Mouse (Mus musculus): Measurements from ENCODE around the gene Lipc. TPM values are rescaled to one million over a fixed set of nuclear protein-coding genes. Genes with fewer than 3 reads are reported as not detected.

Lipc gene
- total RNA-seq (2023) = 1 to 10 TPM in 1 of 2 experiments, under 1 TPM in 1; 0.63 to 3.1 TPM

DNA sequence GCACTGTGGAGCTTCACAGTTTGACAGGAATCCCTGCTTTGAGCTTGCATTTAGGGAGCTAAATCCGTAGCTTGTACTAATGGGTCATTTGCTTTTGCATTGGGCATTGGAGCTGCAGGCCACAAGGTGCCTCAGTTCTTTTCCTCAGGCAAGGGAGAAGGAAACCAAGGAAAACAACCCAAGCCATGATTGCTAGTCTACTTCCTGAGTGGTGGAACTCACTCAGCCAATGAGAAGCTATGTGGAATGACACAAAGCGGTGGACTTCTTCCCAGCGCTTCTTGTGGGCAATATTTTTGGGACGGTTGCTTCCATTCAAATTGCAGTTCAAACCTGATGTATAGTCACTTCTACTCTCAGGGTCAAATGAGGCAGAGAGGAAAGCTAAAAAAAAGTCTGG lies at the start of gene Lipc:
Gene Lipc, minus strand, starts transcription at position 101 of the 400 bp plus-strand sequence.

Other genes with a start within 250 kb of the Lipc start
- gene Aqp9, start 216.5 kb upstream of the Lipc start, total RNA-seq (2023) = 1 to 10 TPM; 3.4 to 4.7 TPM